Mouse (Mus musculus) NIH3T3 (cell line): ENCODE data around the gene Cryz.
A peak's percentile ranks its signal among the peaks of the same experiment; 100 is the strongest.
"Not testable (repeated sequence)": the region's sequence is repeated elsewhere in the genome, so short reads cannot be mapped to it uniquely, and the experiment has no call there.

ENCODE experiments used
- DNase-seq: peaks from one replicate; pipeline ENCODE4 v3.0.0-alpha.2; 2012; ENCODE audit warnings: low read depth

Cryz gene

GRCm38 (mm10) chr3:154611888-154612287 lies 15.4 kb downstream of the Cryz start:
- DNase-seq, result no peak

DNA sequence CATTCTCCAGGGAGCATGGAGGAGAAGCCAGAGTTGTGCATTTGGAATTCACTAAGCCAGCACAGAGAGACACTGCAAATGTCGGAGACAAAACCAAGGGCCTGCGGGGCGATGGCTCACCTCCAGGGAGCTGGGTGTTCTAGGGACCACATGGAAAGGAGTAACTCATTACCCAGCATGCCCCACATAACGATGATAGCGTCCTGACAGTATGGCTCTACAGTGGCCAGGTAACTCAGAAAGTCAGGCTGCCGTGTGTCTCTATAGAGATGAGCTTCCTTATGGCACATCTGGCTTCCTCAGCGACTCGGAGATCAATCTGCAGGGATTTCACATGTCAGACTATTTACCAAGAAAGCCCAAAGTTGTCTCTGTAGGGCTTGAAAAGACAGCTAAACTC lies 18.3 kb downstream of the Cryz start:
- DNase-seq, result no peak

GRCm38 (mm10) chr3:154615304-154615703 lies 18.8 kb downstream of the Cryz start:
- no peak for DNase-seq

DNA sequence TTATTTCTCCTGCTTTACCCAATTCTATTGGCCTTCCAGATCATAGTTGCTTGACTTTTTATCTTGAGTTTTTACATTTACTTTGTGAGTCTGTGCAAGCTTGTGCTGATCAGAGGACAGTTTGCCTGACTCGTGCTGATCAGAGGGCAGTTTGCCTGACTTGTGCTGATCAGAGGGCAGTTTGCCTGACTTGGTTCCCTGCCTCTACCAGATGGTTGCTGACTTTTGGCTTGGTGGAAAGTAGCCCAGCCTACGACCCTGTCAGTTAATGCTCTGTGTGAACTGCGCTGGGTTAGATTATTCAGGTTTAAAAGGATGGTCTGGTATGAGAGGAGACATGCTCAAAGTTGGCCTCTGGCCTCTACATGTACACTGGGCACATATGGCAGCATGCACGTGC lies 19.6 kb downstream of the Cryz start:
- DNase-seq, result no peak

GRCm38 (mm10) chr3:154628284-154628683 lies 31.8 kb downstream of the Cryz start:
- no peak for DNase-seq

GRCm38 (mm10) chr3:154631281-154631680 lies 34.8 kb downstream of the Cryz start:
- DNase-seq, result not testable (repeated sequence)

DNA sequence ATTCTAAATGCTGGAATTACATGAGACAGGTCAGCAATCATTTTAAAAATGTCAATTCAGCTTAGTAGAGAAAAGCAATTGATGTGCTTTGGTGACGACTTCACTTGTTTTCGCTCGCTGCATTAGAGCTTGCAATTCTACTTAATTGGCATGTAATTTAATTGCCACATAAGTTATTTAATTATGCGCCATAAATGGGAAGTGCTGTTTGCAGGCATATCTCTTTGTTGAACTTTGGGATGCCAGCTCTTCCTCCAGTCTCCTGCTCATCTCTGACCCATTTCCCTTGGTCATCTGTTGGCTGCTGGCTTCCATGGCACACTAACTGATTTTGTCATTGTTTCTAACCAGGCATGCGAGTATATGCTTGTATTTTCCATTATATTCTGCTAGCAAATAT lies 36.6 kb downstream of the Cryz start:
- no peak for DNase-seq

DNA sequence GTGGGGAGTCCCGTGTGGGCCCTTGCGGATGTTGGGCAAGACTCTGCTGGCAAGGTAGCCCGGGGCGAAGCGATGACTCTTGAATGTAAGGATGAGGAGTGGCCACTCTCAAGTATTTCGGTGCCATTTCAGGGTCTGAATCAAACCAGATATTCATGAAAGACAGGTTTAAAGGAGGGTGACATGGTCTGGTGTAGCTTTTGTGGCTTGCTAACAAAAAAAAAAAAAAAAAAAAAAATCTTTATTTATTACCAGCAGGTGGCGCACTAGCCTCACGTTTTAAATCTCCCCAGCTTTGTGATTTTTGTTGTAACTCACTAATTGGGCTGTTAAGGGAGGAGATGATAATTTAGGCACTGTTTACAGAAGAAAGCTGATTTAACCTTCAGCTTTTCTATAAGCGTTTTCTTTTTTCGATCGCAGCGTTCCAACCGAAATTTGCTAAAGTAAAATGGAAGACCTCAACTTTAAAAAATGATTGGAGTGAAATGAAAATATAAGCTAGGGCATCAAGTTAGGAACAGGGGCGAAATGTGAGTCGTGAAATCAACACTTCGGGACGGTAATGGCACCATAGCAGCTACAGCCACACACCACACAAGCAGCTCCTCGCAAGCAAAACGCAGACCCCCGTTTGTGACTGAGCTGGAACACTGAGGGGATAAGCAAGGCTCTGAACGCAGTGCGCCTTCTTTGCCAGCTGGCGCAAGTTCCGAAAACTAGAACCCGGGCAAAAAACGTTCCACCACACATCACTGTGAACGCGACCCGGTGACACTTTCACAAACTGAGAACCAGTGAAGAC lies 50.3 kb downstream of the Cryz start:
- DNase-seq, result peak; percentile 66

DNA sequence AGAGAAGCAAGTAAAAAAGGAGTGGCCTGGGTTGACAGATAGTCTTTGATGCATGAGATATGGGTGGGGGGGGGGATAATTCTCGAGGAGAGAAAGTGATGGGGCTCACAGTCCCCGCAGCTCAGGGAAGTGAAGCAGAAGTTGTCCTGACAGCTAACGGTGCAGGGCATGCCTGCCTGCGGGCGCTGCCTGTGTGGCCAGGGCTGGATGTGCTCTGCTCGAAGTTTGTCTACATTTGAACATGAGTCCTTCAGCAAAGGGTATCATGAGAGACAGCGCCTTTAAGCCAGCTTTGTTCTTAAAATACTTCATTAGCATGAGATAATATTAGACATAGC lies 50.9 kb downstream of the Cryz start:
- no peak for DNase-seq

DNA sequence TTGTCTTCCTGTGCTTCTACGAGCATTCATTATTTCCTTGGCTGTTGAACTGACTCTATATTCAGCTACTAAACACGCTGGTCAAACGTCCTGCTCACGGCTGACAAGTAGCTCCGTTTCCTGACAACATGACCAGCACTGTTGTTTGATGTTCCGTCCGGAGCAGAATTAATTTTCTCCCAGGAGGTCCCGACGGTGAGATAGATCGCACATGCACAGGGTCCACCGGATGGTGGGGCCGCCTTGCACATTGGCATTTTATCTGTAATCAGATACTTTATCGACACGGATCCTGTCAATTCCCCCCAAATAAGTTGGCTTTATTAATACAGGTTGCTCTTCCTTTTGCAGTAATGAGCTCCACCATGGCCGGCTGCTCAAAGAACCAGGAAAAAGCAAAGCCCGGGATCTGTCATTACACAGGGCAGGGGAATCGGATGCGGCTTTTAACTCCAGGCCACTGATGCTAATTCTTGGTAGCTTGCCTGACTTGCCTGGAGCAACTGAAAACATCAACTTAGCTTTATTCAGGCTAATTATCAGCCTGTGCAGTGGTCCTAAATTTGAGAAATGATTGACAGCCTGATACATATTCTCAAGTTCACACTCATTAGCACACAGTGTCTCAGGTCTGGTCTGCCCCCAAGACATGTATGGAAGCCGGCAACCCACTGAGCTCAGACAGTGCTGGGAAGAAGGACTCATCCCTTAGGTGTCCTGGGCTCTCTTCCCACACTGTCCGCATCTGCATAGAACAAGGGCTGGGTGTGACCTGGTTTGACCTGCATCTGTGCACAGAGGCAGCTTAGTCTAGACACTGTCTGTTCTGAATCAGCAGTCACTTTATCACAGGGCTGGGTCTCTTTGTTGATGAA lies 53.1 kb downstream of the Cryz start:
- DNase-seq, result no peak

DNA sequence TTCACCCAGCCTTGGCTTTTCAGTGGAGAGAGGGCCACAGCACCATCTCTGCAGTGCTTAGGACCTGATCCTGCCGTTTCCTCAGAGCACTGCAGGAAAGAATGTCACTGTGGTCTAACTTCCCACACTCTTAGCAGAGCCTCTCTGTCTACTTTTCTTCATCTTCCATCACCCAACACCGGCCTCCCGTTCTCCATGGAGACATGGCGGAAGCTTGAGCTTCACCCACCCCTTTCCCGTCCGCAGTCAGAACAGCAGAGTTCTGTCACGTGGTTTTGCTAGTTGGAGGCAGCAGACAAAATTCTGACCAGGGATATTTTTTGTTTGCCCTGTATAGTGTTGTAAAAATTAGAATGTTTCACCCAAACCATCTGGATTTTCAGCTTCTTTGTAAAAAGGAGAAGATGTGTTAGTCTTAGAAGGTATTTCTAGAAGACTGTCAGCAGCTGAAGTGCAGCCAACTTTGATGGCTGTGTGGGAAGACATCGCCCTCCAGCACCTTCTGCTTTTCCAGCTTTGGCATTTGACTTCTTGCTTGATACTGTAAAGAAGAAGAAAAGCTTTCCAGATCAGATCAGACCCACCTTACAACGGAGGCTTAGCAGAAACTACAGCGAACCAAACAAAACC lies 54.8 kb downstream of the Cryz start:
- DNase-seq, result no peak

DNA sequence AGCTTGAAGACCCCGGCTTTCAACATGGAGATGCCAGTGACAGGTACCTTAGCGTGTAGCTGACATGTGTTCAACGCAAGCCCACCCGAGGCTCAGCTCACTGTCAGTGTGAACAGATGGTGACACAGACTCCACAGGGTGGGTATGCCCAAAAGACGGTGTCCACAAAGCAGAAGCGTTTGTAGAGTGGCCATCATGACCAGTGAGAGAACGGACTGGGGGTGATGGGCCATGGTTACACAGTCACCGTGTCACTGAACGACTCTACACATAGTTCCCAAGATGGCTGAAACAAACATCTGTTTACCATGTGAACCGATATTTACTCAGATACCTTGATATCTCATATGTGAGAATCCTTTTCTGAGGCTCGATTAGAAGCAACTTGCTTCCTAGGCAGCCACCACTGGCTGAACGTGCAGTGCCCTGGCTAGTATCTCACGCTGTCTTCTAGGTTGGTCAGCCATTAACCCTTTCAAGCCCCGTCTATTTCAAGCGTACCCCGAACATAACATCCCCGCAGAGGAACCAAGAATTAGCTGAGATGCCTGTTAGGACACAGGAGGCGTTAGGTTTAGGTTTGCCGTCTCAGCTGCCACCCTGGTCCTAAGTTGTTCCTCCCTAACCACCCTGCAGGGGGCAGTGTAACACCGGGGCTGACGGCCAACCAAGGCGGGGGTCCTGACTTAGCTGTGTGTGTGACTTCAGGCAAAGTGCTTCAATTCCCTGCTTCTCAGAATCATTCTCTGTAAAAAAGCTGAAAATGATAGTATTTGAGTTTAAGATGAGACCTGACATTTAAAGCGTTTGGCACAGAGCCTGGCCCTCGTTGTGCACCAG lies 56.3 kb downstream of the Cryz start:
- DNase-seq, result peak; percentile 81

GRCm38 (mm10) chr3:154653454-154653853 lies 56.9 kb downstream of the Cryz start:
- DNase-seq, result no peak

DNA sequence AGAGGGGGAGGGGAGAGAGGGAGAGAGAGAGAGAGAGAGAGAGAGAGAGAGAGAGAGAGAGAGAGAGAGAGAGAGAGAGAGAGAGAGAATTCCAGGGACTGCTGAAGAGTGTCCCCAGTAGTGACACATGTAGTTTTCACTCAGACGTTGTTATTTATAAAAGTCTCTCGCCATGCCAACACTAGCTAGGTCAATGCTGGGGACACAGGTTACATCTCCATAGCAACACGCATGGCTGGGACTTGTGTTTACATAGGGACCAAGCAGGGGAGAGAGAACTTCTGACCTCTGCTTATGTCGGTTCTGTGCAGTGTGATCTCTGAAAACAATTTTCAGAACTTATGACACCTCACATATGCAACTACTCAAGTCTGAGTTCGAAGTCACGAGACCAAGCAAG lies 57.8 kb downstream of the Cryz start:
- DNase-seq, result no peak

DNA sequence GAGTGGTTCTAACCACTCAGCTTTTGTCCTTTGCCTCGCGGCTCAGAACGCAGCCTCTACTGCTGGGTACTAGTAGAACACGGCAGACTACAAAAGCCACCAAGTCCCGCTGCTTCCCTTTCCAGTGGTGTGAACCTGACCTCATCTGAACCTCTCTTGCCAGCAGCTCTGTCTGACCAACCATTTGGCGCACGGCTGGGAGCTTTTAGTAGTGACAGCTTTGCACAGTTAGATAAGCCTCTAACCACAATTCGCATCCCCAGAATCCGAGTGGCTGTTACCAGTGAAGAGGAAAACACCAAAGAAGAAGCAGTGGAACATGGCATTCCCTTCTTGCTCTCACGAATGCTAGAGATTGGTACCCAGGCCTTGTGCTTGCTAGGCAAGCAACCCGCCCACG lies 58.4 kb downstream of the Cryz start:
- DNase-seq, result no peak

GRCm38 (mm10) chr3:154655711-154656110 lies 59.2 kb downstream of the Cryz start:
- DNase-seq, result peak; percentile 52

DNA sequence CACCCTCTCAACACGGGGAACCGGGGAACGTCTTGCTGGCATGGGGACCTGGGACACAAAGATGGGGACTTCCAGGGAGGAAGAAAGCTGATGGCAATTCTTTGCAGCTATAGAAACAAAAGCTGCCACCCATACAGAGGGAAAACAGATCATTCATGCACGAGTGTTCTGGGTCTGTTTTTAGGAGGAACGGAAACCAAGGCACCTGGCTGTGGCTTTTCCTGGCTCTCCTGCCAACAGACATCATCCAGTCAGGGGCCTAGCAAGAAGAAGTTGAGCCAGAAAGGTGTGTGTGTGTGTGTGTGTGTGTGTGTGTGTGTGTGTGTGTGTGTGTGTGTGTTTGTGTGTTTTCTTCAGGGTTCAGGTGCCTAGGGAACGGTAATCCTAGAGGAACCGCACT lies 67.0 kb downstream of the Cryz start, which contains the start of gene Erich3:
Gene Erich3 (plus strand): TSS at position 315 of the 400 bp plus-strand sequence.
- DNase-seq, result no peak

DNA sequence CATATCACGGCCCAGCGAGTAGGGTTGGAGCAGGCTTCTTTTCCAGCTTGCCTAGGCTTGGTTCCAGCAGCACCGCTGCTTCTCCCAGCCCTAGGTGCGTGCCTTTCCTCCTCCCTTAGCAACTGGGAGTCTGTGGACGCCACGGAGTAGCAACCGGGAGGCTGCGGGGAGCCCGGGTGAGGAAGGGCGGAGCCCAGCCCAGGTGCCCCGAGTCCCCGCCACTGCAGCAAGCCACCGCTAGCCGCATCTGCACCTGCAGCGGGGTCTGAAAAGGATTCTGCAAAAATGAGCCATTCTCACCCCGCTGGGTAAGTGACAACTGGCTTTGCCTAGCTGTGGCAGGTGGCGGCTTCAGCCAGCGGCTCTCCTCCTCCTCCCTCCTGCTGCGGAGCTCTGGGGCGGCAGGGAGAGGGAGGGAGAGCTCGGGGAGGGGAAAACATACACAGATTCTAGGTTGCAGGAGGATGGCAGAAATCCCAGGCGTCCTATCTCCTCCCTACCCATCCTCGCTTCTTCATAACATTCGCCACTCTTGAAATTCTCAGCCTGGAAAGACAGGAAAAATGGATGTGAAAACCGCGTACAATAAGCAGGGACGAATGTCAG lies 67.6 kb downstream of the Cryz start:
- no peak for DNase-seq

- no peak for DNase-seq
These were observed 68.1 kb downstream of the Cryz start for GRCm38 (mm10) chr3:154664636-154665035.

DNA sequence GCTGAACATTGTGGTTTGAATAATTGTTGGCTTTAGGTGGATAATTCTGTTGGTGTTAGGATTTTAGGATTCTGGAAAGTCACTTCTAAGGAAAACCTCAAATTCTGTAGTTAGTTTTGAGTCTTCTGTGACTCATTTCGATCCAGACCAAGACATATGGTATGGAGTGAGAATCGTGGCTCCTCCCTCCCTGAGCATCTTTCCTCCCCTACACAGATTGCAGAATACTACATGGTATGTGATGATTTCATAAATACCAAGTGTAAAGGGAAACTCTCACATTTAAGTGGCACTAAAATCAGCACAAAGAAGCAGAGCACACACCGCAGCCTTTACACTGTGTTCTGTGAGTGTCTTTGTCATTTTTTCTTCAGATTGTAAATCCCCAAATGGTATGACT lies 72.0 kb downstream of the Cryz start:
- DNase-seq, result peak; percentile 60

DNA sequence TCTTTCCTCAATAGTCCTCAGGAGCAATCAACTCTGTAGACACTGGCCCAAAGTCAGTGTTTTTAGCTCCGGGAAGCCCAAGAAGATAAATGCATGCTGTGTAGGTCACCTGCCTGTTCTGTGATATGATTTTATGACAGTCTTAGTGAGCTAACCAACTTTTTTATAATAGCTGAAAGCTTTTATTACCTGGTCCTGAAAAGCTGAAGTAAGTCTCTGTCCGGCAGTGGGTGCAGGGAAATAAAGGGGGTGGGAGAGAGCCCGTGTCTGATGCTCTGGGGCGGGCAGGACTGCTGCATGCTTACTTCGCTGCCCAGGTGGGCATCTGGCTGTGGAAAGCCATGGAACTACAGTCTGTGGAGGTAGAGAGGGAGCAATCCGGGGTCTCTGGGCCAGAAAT lies 74.1 kb downstream of the Cryz start:
- no peak for DNase-seq
